Mouse (Mus musculus): Measurements from ENCODE around the gene Prss12. TPM values are rescaled to one million over a fixed set of nuclear protein-coding genes. Genes with fewer than 3 reads are reported as not detected.

Gene Prss12
- polyA plus RNA-seq, 1 experiment from 2014 or later, result 3.6 TPM

- Histone ChIP-seq H3K9ac (no peak overlapping the region), H3K4me2 (no peak overlapping the region), H3K4me1 (no peaks in the 10 kb centered on the region), H3K27me3 (replicated peaks) (no peaks in the 10 kb centered on the region), H3K4me3 (replicated peaks) (no peak overlapping the region), H3K9me3 (no peaks in the 10 kb centered on the region), H3K36me3 (no peaks in the 10 kb centered on the region), H3K27ac (no peak overlapping the region)
- no peak for ATAC-seq (ENCODE audit: insufficient read depth, low FRiP score, low read depth)
- 66% methylated on average over 6 of the region's 6 CpGs for WGBS
Observed at GRCm38 (mm10) chr3:123553872-123554271, 107.2 kb downstream of the Prss12 start.

DNA sequence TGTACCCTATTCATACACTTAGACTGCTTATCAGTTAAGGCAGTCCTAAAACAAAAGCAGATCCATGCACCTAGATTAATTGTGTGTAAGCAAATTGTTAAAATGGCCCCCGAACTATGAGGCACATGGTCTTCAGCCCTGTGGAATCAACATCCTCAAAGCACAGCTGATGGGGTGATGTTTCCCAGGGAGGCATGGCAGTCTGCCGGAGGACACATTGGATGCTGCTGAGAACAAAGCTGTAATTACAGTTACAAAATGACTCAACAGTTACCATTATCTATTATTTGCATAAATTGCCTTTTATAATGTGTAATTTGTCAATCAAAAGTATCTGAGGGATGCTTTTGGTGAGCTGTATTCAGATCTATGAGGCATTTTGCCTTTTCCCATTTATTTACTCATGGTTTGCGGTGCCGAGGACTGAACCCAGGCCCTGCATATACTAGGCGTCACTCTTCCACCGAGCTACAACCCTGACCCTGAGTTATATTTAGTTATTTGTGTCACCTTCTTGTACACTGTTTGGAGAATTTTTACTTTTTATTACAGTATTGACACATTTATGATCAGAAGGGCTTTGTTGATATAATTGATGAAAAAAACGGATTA is 108.6 kb downstream of the Prss12 start:
- Histone ChIP-seq H3K36me3 (no peaks in the 10 kb centered on the region), H3K9ac (no peak overlapping the region), H3K27me3 (replicated peaks) (no peaks in the 10 kb centered on the region), H3K27ac (no peak overlapping the region), H3K4me1 (no peaks in the 10 kb centered on the region), H3K9me3 (no peaks in the 10 kb centered on the region), H3K4me3 (replicated peaks) (no peak overlapping the region), H3K4me2 (no peak overlapping the region)
- no peak for ATAC-seq (ENCODE audit: insufficient read depth, low FRiP score, low read depth)
- WGBS, result 89% methylated on average over 7 of the region's 7 CpGs

Other genes starting within 250 kb of the Prss12 start
- gene Synpo2, start 210.8 kb upstream of the Prss12 start, polyA plus RNA-seq (2015; fragmentation: Nextera tagmentation; extraction: Ambion mirVana), result 28.0 and 33.2 TPM in 2 replicates
- 97.6 and 106 TPM in 2 replicates for gene Sec24d, start 179.5 kb upstream of the Prss12 start, polyA plus RNA-seq (2015; fragmentation: Nextera tagmentation; extraction: Ambion mirVana)
- 23.3 and 25.0 TPM in 2 replicates for gene Mettl14, start 60.8 kb upstream of the Prss12 start, polyA plus RNA-seq (2015; fragmentation: Nextera tagmentation; extraction: Ambion mirVana)
- gene Ndst3, start 243.9 kb downstream of the Prss12 start, polyA plus RNA-seq (2015; fragmentation: Nextera tagmentation; extraction: Ambion mirVana), result 2.7 and 3.2 TPM in 2 replicates